Mouse (Mus musculus) lung, adult 2 months (tissue): ENCODE data around the gene Gpnmb. TPM values are rescaled to one million over a fixed set of nuclear protein-coding genes. Genes with fewer than 3 reads are reported as not detected.
A peak's percentile ranks its signal among the peaks of the same experiment; 100 is the strongest.

Experiments
- DNase-seq: peaks from one replicate; pipeline ENCODE4 v3.0.0; 2022
- H3K4me1 ChIP-seq: fragments of 200-500 bp; 2 replicates; pipeline ENCODE4 v1.6.1; 2011; ENCODE audit warnings: low read length; ENCODE audit not compliant: control insufficient read depth, insufficient read depth
- H3K4me3 ChIP-seq: fragments of 200-500 bp; replicated peaks from 2 replicates; pipeline ENCODE3; 2011; ENCODE audit warnings: low read depth, mild to moderate bottlenecking, control low read depth, low read length; ENCODE audit errors: extremely low read depth
- CTCF ChIP-seq: fragments of 200-500 bp; IDR thresholded peaks from 2 replicates; pipeline ENCODE4 v1.5.1; 2011; ENCODE audit warnings: mild to moderate bottlenecking, low read length, control low read depth; ENCODE audit not compliant: insufficient read depth
- POLR2A ChIP-seq: fragments of 200-500 bp; IDR thresholded peaks from 2 replicates; pipeline ENCODE4 v1.6.1; 2011; ENCODE audit warnings: low read depth, mild to moderate bottlenecking, control low read depth, low read length, borderline replicate concordance; ENCODE audit errors: extremely low read depth
- WGBS: fragments of 180-500 bp; shearing (Covaris S2); methylation state at CpG from one replicate; pipeline ENCODE4 v1.1.7; 2018; 5-methylcytosine and 5-hydroxymethylcytosine counted together
- polyA plus RNA-seq: library from polyadenylated mRNA; depleted of rRNA; stranded (reverse); fragments of >200 nt; gene quantifications from 2 replicates; pipeline ENCODE4 v1.2.3, GENCODE M21; 2012

Gene Gpnmb
- polyA plus RNA-seq, 1 experiment: 28.8 TPM

- DNase-seq: no peak
- Histone ChIP-seq H3K4me3 (no peak overlapping the region), H3K4me1 (no peaks in the 10 kb centered on the region)
- TF ChIP-seq CTCF (no peak), POLR2A (no peak)
- 85% methylated on average over 10 of the region's 10 CpGs for WGBS
These were observed 12.0 kb downstream of the Gpnmb start for GRCm38 (mm10) chr6:49048395-49048794.

GRCm38 (mm10) chr6:49050677-49051410 is 14.5 kb downstream of the Gpnmb start:
- TF ChIP-seq CTCF: no peak
- WGBS: 68% methylated on average over 11 of the region's 11 CpGs

GRCm38 (mm10) chr6:49052191-49052590 is 15.8 kb downstream of the Gpnmb start:
- WGBS: 46% methylated on average over 5 of the region's 5 CpGs
- Histone ChIP-seq H3K4me3 (no peak overlapping the region), H3K4me1 (no peaks in the 10 kb centered on the region)
- TF ChIP-seq POLR2A (no peak), CTCF (no peak)
- DNase-seq: no peak

More at GRCm38 (mm10) chr6:49050677-49051410, 14.5 kb downstream of the Gpnmb start:
- Histone ChIP-seq H3K4me3 (no peak overlapping the region), H3K4me1 (no peaks in the 10 kb centered on the region)
- DNase-seq: no peak

GRCm38 (mm10) chr6:49055256-49055733 is 18.9 kb downstream of the Gpnmb start:
- WGBS: 38% methylated on average over 7 of the region's 7 CpGs
- no peak for TF ChIP-seq CTCF
- no peak for TF ChIP-seq POLR2A

GRCm38 (mm10) chr6:49056009-49056408 is 19.7 kb downstream of the Gpnmb start:
- Histone ChIP-seq H3K4me3 (no peak overlapping the region), H3K4me1 (no peaks in the 10 kb centered on the region)
- TF ChIP-seq CTCF (no peak), POLR2A (no peak)
- 80% methylated on average over 9 of the region's 9 CpGs for WGBS
- no peak for DNase-seq

More at GRCm38 (mm10) chr6:49055256-49055733, 18.9 kb downstream of the Gpnmb start:
- DNase-seq: no peak
- Histone ChIP-seq H3K4me3 (no peak overlapping the region), H3K4me1 (no peaks in the 10 kb centered on the region)

GRCm38 (mm10) chr6:49057053-49058021 is 21.0 kb downstream of the Gpnmb start:
- Histone ChIP-seq H3K4me1 (no peaks in the 10 kb centered on the region), H3K4me3 (no peak overlapping the region)
- peak; percentile 66 for DNase-seq
- 32% methylated on average over 8 of the region's 8 CpGs for WGBS
- TF ChIP-seq CTCF: peak; percentile 96
- TF ChIP-seq POLR2A: no peak

- no peak for TF ChIP-seq POLR2A
- TF ChIP-seq CTCF: no peak
These were observed 32.0 kb downstream of the Gpnmb start for GRCm38 (mm10) chr6:49068361-49068760.

GRCm38 (mm10) chr6:49073304-49074116 is 37.2 kb downstream of the Gpnmb start, which contains the start of gene Malsu1:
Malsu1 (plus strand) TSS chr6:49073795.
- DNase-seq: peak; percentile 96
- Histone ChIP-seq H3K4me1 (peaks cover 8% of the 10 kb centered on the region), H3K4me3 (peak within 1 kb of the TSS; percentile 77)
- WGBS: under 1% methylated on average over 49 of the region's 49 CpGs
- TF ChIP-seq POLR2A: peak; percentile 74
- no peak for TF ChIP-seq CTCF

More at GRCm38 (mm10) chr6:49068361-49068760, 32.0 kb downstream of the Gpnmb start:
- 27% methylated on average over 4 of the region's 4 CpGs for WGBS
- no peak overlapping the region for H3K4me3 ChIP-seq
- DNase-seq: no peak
- no peaks in the 10 kb centered on the region for H3K4me1 ChIP-seq

- Histone ChIP-seq H3K4me1 (peaks cover 8% of the 10 kb centered on the region), H3K4me3 (peak overlapping the region; percentile 77)
- TF ChIP-seq CTCF (no peak), POLR2A (no peak)
- DNase-seq: no peak
- WGBS: under 1% methylated on average over 19 of the region's 19 CpGs
These were observed 37.8 kb downstream of the Gpnmb start for GRCm38 (mm10) chr6:49074117-49074490.
